ENCODE assay signal across 9 mouse cellular contexts in genomic region chr12:98720628-98721027, GRCm38 (mm10). TPM values are rescaled to one million over a fixed set of nuclear protein-coding genes. Genes with fewer than 3 reads are reported as not detected.
DNase-seq lines count a peak whose midpoint lies in the region; ATAC-seq and TF ChIP-seq lines count a peak whose summit lies in the region.
"Had no signal": no experiment of that assay in that cellular context is flagged by ENCODE, and none has a peak within 500 bp of the region (broad histone marks: within the 10 kb centered on the region; RNA-seq: fewer than 3 reads in every experiment).

No protein-coding gene starts in this region.

- TF ChIP-seq EP300 in lung, postnatal 0 days (IDR thresholded peaks at IDR 0.05): no peak

- peaks cover 12% of the 10 kb centered on the region for H3K4me1 ChIP-seq in hindbrain, embryonic 13.5 days (replicated peaks)
- no peaks in the 10 kb centered on the region for H3K4me1 ChIP-seq in hindbrain, embryonic 11.5 days (replicated peaks; ENCODE audit: control insufficient read depth, insufficient read depth, low read length)
- H3K4me1 ChIP-seq in lung, postnatal 0 days (ENCODE audit: insufficient read depth, low read depth, low read length): no peaks in the 10 kb centered on the region
- no peaks in the 10 kb centered on the region for H3K4me1 ChIP-seq in embryonic facial prominence, embryonic 15.5 days

- no peak overlapping the region for H3K4me3 ChIP-seq in hindbrain, embryonic 13.5 days
- H3K4me3 ChIP-seq in hindbrain, embryonic 11.5 days (ENCODE audit: low read depth, low read length): no peak overlapping the region
- H3K4me3 ChIP-seq in lung, postnatal 0 days (ENCODE audit: low read depth, low read length): no peak overlapping the region
- H3K4me3 ChIP-seq in embryonic facial prominence, embryonic 15.5 days (replicated peaks): no peak overlapping the region

- H3K9me3 ChIP-seq in hindbrain, embryonic 13.5 days: no peaks in the 10 kb centered on the region
- no peaks in the 10 kb centered on the region for H3K9me3 ChIP-seq in hindbrain, embryonic 11.5 days (ENCODE audit: control insufficient read depth, low read length)
- H3K9me3 ChIP-seq in lung, postnatal 0 days (ENCODE audit: low read length): no peaks in the 10 kb centered on the region
- no peaks in the 10 kb centered on the region for H3K9me3 ChIP-seq in embryonic facial prominence, embryonic 15.5 days (replicated peaks)

- DNase-seq in hindbrain, embryonic 11.5 days (ENCODE audit: low spot score): no peak
- DNase-seq in lung, postnatal 0 days (ENCODE audit: low spot score): peak; percentile 53
- no peak for DNase-seq in lung, adult 18-20 months
- DNase-seq in skeletal muscle tissue, adult 2 months (ENCODE audit: low read depth, low spot score): peak; percentile 42
- DNase-seq in embryo, embryonic 9.5 days (ENCODE audit: extremely low spot score): no peak
- DNase-seq: kidney, postnatal 10 days; lung, postnatal 4 days had no signal

- TF ChIP-seq CTCF in lung, postnatal 0 days (IDR thresholded peaks at IDR 0.05): no peak

- no peaks in the 10 kb centered on the region for H3K36me3 ChIP-seq in hindbrain, embryonic 13.5 days
- no peaks in the 10 kb centered on the region for H3K36me3 ChIP-seq in hindbrain, embryonic 11.5 days (ENCODE audit: control insufficient read depth, insufficient read depth, low read length)
- H3K36me3 ChIP-seq in lung, postnatal 0 days (ENCODE audit: insufficient read depth, low read length): no peaks in the 10 kb centered on the region
- H3K36me3 ChIP-seq in embryonic facial prominence, embryonic 15.5 days: no peaks in the 10 kb centered on the region

- H3K4me2 ChIP-seq in hindbrain, embryonic 13.5 days: no peak overlapping the region
- H3K4me2 ChIP-seq in hindbrain, embryonic 11.5 days (replicated peaks; ENCODE audit: low read depth, low read length): no peak overlapping the region
- no peak overlapping the region for H3K4me2 ChIP-seq in lung, postnatal 0 days (replicated peaks; ENCODE audit: low read depth, low read length)
- H3K4me2 ChIP-seq in embryonic facial prominence, embryonic 15.5 days (replicated peaks): no peak overlapping the region

- H3K9ac ChIP-seq in hindbrain, embryonic 13.5 days: no peak overlapping the region
- no peak overlapping the region for H3K9ac ChIP-seq in hindbrain, embryonic 11.5 days (ENCODE audit: low read depth, low read length)
- no peak overlapping the region for H3K9ac ChIP-seq in lung, postnatal 0 days (replicated peaks; ENCODE audit: low read depth)
- no peak overlapping the region for H3K9ac ChIP-seq in embryonic facial prominence, embryonic 15.5 days

- WGBS in hindbrain, embryonic 13.5 days: 60% methylated on average over 3 of the region's 3 CpGs
- WGBS in hindbrain, embryonic 11.5 days: 77% methylated on average over 3 of the region's 3 CpGs
- WGBS in lung, postnatal 0 days: 42% methylated on average over 3 of the region's 3 CpGs
- WGBS in embryonic facial prominence, embryonic 15.5 days: 26% methylated on average over 3 of the region's 3 CpGs

- peak overlapping the region; percentile 69; the same call in 1 of the 2 replicates for H3K27ac ChIP-seq in hindbrain, embryonic 13.5 days
- H3K27ac ChIP-seq in hindbrain, embryonic 11.5 days (ENCODE audit: low read depth, low read length): no peak overlapping the region
- H3K27ac ChIP-seq in lung, postnatal 0 days (ENCODE audit: low read length): no peak overlapping the region
- H3K27ac ChIP-seq in embryonic facial prominence, embryonic 15.5 days (replicated peaks): no peak overlapping the region; the same call in 1 of the 2 replicates

- ATAC-seq in hindbrain, embryonic 13.5 days (ENCODE audit: low FRiP score): 0 out of 2 replicates have a peak, but pooled peaks have one; percentile 61
- ATAC-seq in hindbrain, embryonic 11.5 days (ENCODE audit: low FRiP score): no peak
- no peak for ATAC-seq in lung, postnatal 0 days
- ATAC-seq in embryonic facial prominence, embryonic 15.5 days (ENCODE audit: insufficient number of reproducible peaks, low FRiP score, low TSS enrichment, low read depth): peak; percentile 43; the same call in 1 of the 2 replicates

- no peaks in the 10 kb centered on the region for H3K27me3 ChIP-seq in hindbrain, embryonic 13.5 days
- no peaks in the 10 kb centered on the region for H3K27me3 ChIP-seq in hindbrain, embryonic 11.5 days (ENCODE audit: control insufficient read depth, insufficient read depth, low read length)
- no peaks in the 10 kb centered on the region for H3K27me3 ChIP-seq in lung, postnatal 0 days (replicated peaks; ENCODE audit: insufficient read depth, low read length)
- H3K27me3 ChIP-seq in embryonic facial prominence, embryonic 15.5 days: no peaks in the 10 kb centered on the region

RNA-seq across cellular contexts. Expression of gene Ptpn21, which starts 16.6 kb away (rescaled TPM):
- 4.3 and 4.7 TPM in 2 replicates for polyA plus RNA-seq in hindbrain, embryonic 13.5 days (2015; fragmentation: Nextera tagmentation; extraction: Ambion mirVana)
- polyA plus RNA-seq in hindbrain, embryonic 11.5 days (2014; fragmentation: Nextera tagmentation; extraction: Ambion mirVana): 6.0 and 6.4 TPM in 2 replicates
- polyA plus RNA-seq in lung, postnatal 0 days (2015; fragmentation: Nextera tagmentation; extraction: Ambion mirVana): 10.0 and 10.3 TPM in 2 replicates
- 10.6 and 11.7 TPM in 2 replicates for polyA plus RNA-seq in embryonic facial prominence, embryonic 15.5 days (2015; fragmentation: Nextera tagmentation; extraction: Ambion mirVana)

RNA-seq across cellular contexts. Expression of gene Zc3h14, which starts 26.1 kb away (rescaled TPM):
- 112 and 118 TPM in 2 replicates for polyA plus RNA-seq in hindbrain, embryonic 13.5 days (2015; fragmentation: Nextera tagmentation; extraction: Ambion mirVana)
- 165 and 169 TPM in 2 replicates for polyA plus RNA-seq in hindbrain, embryonic 11.5 days (2014; fragmentation: Nextera tagmentation; extraction: Ambion mirVana)
- 61.7 and 64.5 TPM in 2 replicates for polyA plus RNA-seq in lung, postnatal 0 days (2015; fragmentation: Nextera tagmentation; extraction: Ambion mirVana)
- polyA plus RNA-seq in embryonic facial prominence, embryonic 15.5 days (2015; fragmentation: Nextera tagmentation; extraction: Ambion mirVana): 107 and 117 TPM in 2 replicates

Comparison
In these comparisons a context has a peak if more than half of its experiments do, and no peak if none do; other contexts are left out.
1. ATAC-seq: peak in hindbrain, embryonic 13.5 days (single experiment) and embryonic facial prominence, embryonic 15.5 days (single experiment); none in hindbrain, embryonic 11.5 days (single experiment) and lung, postnatal 0 days (single experiment).
2. DNase-seq: peak in lung, postnatal 0 days (single experiment) and skeletal muscle tissue, adult 2 months (single experiment); none in hindbrain, embryonic 11.5 days (single experiment), lung, adult 18-20 months (0 of 2) and embryo, embryonic 9.5 days (single experiment).